Mouse (Mus musculus) midbrain, postnatal 0 days (tissue): ENCODE data around the gene C1qtnf1. TPM values are rescaled to one million over a fixed set of nuclear protein-coding genes. Genes with fewer than 3 reads are reported as not detected.

Source experiments
- ATAC-seq: fragments of 200-750 bp; cut with Nextera tagmentation; 2 replicates; pipeline ENCODE4 v1.8.0; 2017; ENCODE audit warnings: moderate number of reproducible peaks, mild to moderate bottlenecking, moderate TSS enrichment, moderate library complexity; ENCODE audit not compliant: low FRiP score
- DNase-seq: peaks from one replicate; pipeline ENCODE4 v3.0.0-alpha.2; 2015; ENCODE audit warnings: low spot score
- H3K27ac ChIP-seq: fragments of 300-500 bp; sonication (generic); 2 replicates; pipeline ENCODE4 v1.5.1; 2014; ENCODE audit warnings: low read depth, mild to moderate bottlenecking, low read length, mixed read lengths
- H3K27me3 ChIP-seq: fragments of 300-500 bp; sonication (generic); 2 replicates; pipeline ENCODE4 v1.6.1; 2014; ENCODE audit warnings: low read length, control low read depth, mixed read lengths; ENCODE audit not compliant: insufficient read depth
- H3K36me3 ChIP-seq: fragments of 300-500 bp; sonication (generic); 2 replicates; pipeline ENCODE4 v1.6.1; 2014; ENCODE audit warnings: low read length, control low read depth, mixed read lengths; ENCODE audit not compliant: insufficient read depth
- H3K4me1 ChIP-seq: fragments of 300-500 bp; sonication (generic); 2 replicates; pipeline ENCODE4 v1.6.1; 2014; ENCODE audit warnings: mild to moderate bottlenecking, control low read depth, antibody characterized with exemption, low read length, mixed read lengths; ENCODE audit not compliant: insufficient read depth
- H3K4me2 ChIP-seq: fragments of 300-500 bp; sonication (generic); 2 replicates; pipeline ENCODE4 v1.6.1; 2014; ENCODE audit warnings: low read depth, mild to moderate bottlenecking, low read length, mixed read lengths; ENCODE audit not compliant: poor library complexity, severe bottlenecking
- H3K4me3 ChIP-seq: fragments of 300-500 bp; sonication (generic); 2 replicates; pipeline ENCODE4 v1.5.1; 2014; ENCODE audit warnings: low read depth, mild to moderate bottlenecking, low read length, moderate library complexity
- H3K9ac ChIP-seq: fragments of 300-500 bp; sonication (generic); replicated peaks from 2 replicates; pipeline ENCODE4 v1.6.1; 2014; ENCODE audit warnings: mild to moderate bottlenecking, low read length, moderate library complexity, mixed read lengths; ENCODE audit not compliant: poor library complexity, severe bottlenecking
- H3K9me3 ChIP-seq: fragments of 300-500 bp; sonication (generic); 2 replicates; pipeline ENCODE4 v1.6.1; 2016; ENCODE audit warnings: low read length, control low read depth
- CTCF ChIP-seq: IDR thresholded peaks from 2 replicates; pipeline ENCODE4 v1.5.1; 2016; ENCODE audit warnings: antibody characterized with exemption, mild to moderate bottlenecking
- WGBS: fragments of 180-500 bp; shearing (Covaris S2); extraction: QIAGEN DNeasy Blood & Tissue Kit; methylation state at CpG from one replicate; pipeline ENCODE4 v1.1.7; 2014; 5-methylcytosine and 5-hydroxymethylcytosine counted together
- polyA plus RNA-seq: library from polyadenylated mRNA; unstranded; fragments of >200 nt; fragmentation: Nextera tagmentation; extraction: Ambion mirVana; gene quantifications from 2 replicates; pipeline ENCODE4 v1.2.1, GENCODE M21; 2015
- total RNA-seq: library from RNA; depleted of rRNA; stranded (reverse); fragments of >200 nt; gene quantifications from 2 replicates; pipeline ENCODE4 v1.2.3, GENCODE M21; 2014

The C1qtnf1 gene
- total and polyA plus RNA-seq, 2 experiments from 2014 or later: 5.2 to 8.7 TPM

DNA sequence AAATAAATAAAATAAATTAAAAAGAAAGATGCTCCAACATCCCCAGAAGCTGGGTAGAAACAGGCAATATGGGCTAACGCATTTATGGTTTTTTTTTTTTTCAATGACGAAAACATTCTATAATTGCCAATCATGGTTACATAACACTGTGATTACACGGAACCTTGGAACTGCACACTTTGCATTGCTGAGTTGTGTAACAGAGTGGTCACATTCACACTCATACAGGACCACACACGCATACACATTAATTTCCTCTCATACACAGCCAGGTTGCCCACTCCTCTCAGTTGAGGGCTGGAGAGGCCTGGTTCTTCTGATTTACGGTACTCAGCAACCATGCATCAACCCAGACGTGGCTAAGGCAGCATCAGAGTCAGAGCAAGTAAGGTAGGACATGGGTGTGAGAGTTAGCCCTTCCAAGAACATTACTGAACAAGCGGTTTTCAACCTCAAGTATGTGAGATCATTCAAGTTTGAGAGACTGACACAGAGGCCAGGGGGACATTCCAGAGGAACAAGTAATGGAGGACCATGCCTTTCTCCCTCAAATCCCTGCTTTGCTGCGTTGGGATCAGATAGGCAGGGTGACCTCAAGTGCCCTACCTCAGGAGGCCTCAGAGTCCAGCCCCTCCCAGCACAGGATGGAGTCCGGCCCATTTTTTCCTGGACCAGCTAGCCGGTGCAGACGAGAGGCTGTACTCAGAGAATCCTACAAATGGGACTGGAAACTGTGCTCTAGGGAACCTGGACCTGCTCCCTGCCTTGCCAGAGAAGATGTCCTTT is 26.1 kb downstream of the C1qtnf1 start:
- no peak overlapping the region for H3K9ac ChIP-seq
- WGBS: 76% methylated on average over 11 of the region's 11 CpGs
- H3K27me3 ChIP-seq: no peaks in the 10 kb centered on the region
- no peak overlapping the region for H3K4me2 ChIP-seq
- no peak overlapping the region for H3K4me3 ChIP-seq
- no peak for TF ChIP-seq CTCF
- DNase-seq: no peak
- H3K9me3 ChIP-seq: no peaks in the 10 kb centered on the region
- H3K36me3 ChIP-seq: no peaks in the 10 kb centered on the region
- H3K27ac ChIP-seq: no peak overlapping the region
- no peak for ATAC-seq
- H3K4me1 ChIP-seq: no peaks in the 10 kb centered on the region

GRCm38 (mm10) chr11:118455788-118456187 is 27.8 kb downstream of the C1qtnf1 start:
- 81% methylated on average over 6 of the region's 6 CpGs for WGBS
- ATAC-seq (no peak), DNase-seq (no peak)
- TF ChIP-seq CTCF: no peak
- H3K27ac ChIP-seq: no peak overlapping the region
- H3K36me3 ChIP-seq: no peaks in the 10 kb centered on the region
- H3K4me1 ChIP-seq: no peaks in the 10 kb centered on the region
- H3K4me2 ChIP-seq: no peak overlapping the region
- no peak overlapping the region for H3K4me3 ChIP-seq
- no peaks in the 10 kb centered on the region for H3K27me3 ChIP-seq
- H3K9ac ChIP-seq: no peak overlapping the region
- H3K9me3 ChIP-seq: no peaks in the 10 kb centered on the region

GRCm38 (mm10) chr11:118456937-118457336 is 28.9 kb downstream of the C1qtnf1 start:
- DNase-seq (no peak), ATAC-seq (no peak)
- H3K4me3 ChIP-seq: no peak overlapping the region

DNA sequence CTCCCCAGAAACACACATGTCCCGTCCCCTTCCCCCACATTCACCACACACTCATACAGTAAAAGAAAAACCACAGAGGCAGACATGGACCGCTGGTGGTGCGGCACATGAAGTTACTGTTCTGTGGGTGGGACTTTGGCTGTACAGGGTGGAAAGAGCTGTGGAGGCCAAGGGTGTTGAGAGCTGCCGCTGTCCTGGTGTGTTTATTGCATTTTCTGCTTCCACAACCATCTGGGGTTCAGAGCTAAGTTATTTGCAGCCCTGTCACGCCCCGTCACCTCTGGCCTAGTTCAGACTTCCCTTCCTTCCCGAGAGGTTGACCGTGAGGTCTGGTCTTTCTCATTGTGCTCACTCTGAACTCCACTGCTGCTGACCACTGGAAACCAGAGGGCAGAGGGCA is 31.0 kb downstream of the C1qtnf1 start:
- H3K27me3 ChIP-seq: no peaks in the 10 kb centered on the region
- DNase-seq: no peak

More at GRCm38 (mm10) chr11:118456937-118457336, 28.9 kb downstream of the C1qtnf1 start:
- no peaks in the 10 kb centered on the region for H3K36me3 ChIP-seq
- H3K4me2 ChIP-seq: no peak overlapping the region
- WGBS: 77% methylated on average over 11 of the region's 11 CpGs
- H3K4me1 ChIP-seq: no peaks in the 10 kb centered on the region; the same call in 1 of the 2 replicates
- no peaks in the 10 kb centered on the region for H3K27me3 ChIP-seq
- TF ChIP-seq CTCF: no peak
- H3K9me3 ChIP-seq: no peaks in the 10 kb centered on the region
- no peak overlapping the region for H3K27ac ChIP-seq
- no peak overlapping the region for H3K9ac ChIP-seq

DNA sequence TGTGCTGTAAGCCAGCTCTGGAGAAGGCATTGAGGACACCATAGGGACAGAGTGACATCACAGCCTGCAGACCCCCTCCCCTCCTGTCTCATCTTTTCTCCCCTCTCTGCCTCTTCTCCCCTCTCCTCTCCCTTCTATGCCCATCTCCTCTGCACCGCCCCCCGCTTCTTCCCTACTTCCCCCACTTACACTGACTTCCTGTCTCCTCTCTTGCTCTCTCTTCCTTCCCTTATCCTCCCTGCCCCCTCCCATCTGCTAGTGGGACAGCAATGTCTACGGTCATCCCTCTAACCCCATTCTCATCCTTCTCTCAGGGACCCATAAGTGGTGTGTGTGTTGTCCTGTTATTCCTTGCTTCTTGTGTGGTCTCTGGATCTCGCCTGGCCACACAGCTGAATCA is 31.5 kb downstream of the C1qtnf1 start:
- Histone ChIP-seq H3K27me3 (no peaks in the 10 kb centered on the region), H3K36me3 (no peaks in the 10 kb centered on the region), H3K9ac (no peak overlapping the region), H3K4me2 (no peak overlapping the region), H3K9me3 (no peaks in the 10 kb centered on the region), H3K4me1 (no peaks in the 10 kb centered on the region; the same call in 1 of the 2 replicates), H3K27ac (no peak overlapping the region), H3K4me3 (no peak overlapping the region)
- no peak for ATAC-seq
- no peak for TF ChIP-seq CTCF
- no peak for DNase-seq
- WGBS: 84% methylated on average over 4 of the region's 4 CpGs

More for the DNA sequence above, 31.0 kb downstream of the C1qtnf1 start:
- TF ChIP-seq CTCF: no peak
- Histone ChIP-seq H3K9me3 (no peaks in the 10 kb centered on the region), H3K4me1 (no peaks in the 10 kb centered on the region; the same call in 1 of the 2 replicates), H3K27ac (no peak overlapping the region), H3K9ac (no peak overlapping the region), H3K36me3 (no peaks in the 10 kb centered on the region), H3K4me3 (no peak overlapping the region), H3K4me2 (no peak overlapping the region)
- no peak for ATAC-seq
- WGBS: 69% methylated on average over 8 of the region's 8 CpGs

DNA sequence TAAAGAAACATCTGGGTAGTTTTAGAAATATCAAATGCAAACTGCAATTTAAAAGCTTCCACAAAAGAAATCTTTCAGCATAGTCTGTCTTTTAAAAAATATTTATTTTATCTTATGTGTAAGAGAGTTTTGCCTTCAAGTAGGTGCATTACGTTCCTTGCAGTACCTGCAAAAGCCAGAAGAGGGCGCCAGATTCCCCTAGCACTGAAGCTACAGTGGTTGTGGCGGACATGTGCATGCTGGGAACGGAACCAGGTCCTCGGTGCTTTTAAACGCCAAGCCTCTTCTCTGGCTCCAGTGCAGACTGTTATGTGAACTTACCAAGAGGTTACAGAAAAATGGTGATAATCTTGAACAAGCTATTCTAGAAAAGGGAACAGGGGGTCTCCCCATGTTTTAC is 32.3 kb downstream of the C1qtnf1 start:
- Histone ChIP-seq H3K4me3 (no peak overlapping the region), H3K4me2 (no peak overlapping the region), H3K9ac (no peak overlapping the region), H3K27ac (no peak overlapping the region), H3K9me3 (no peaks in the 10 kb centered on the region), H3K36me3 (no peaks in the 10 kb centered on the region), H3K27me3 (no peaks in the 10 kb centered on the region), H3K4me1 (no peaks in the 10 kb centered on the region; the same call in 1 of the 2 replicates)
- ATAC-seq (no peak), DNase-seq (no peak)
- 59% methylated on average over 6 of the region's 6 CpGs for WGBS
- peak; percentile 69 for TF ChIP-seq CTCF
